Mouse (Mus musculus): ENCODE data around the gene Prf1. TPM values are rescaled to one million over a fixed set of nuclear protein-coding genes. Genes with fewer than 3 reads are reported as not detected.

The Prf1 gene
- polyA plus RNA-seq, 1 experiment from 2014 or later = not detected

DNA sequence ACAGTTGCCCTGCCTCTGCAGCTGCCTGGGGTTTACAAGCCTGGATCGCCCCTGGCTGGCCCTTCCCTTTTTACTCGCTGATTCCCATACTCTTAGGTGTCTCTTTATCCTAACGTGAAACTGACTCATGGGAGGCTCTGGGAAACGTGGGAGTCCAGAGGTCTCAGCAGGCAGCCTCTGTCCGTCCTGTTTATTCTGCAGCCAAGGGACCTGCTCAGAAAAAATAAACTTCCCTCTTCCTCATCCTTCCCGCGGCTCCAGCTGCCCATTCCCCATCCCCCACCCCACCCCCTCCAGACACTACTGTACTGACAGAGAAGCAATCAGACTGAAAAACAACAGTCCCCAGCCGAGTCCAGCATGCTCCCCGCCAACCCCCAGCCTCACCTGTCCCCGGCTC lies 48.7 kb downstream of the Prf1 start:
- peaks cover 41% of the 10 kb centered on the region for H3K36me3 ChIP-seq (ENCODE audit: control insufficient read depth, insufficient read depth, low read length)

DNA sequence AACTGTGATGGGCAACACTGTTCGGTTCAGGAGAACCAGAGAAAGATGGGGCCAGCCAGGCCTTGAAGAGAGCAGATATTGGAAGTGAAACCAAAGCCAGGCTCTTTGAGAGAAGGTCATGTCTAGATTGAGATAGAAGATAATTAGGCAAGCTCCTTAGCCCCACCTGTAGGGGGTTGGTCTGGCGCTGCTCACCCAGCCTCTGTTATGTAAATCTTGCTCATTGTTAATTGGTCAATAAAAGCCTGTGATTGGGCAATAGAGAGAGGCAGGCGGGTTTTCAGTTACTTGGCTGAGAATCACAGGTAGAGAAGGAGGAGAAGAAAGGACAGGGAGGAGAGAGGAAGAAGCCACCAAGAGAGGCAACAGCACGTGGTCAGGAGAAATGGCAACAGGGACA lies 53.6 kb downstream of the Prf1 start:
- H3K4me2 ChIP-seq (ENCODE audit: low read length) = no peak overlapping the region
- no peak overlapping the region for H3K27ac ChIP-seq (ENCODE audit: low read depth)
- H3K36me3 ChIP-seq (ENCODE audit: control insufficient read depth, insufficient read depth, low read length) = peaks cover 49% of the 10 kb centered on the region
- no peak for ATAC-seq (replicated peaks; ENCODE audit: low FRiP score, low TSS enrichment, low read depth)
- H3K4me1 ChIP-seq (replicated peaks; ENCODE audit: control insufficient read depth, insufficient read depth, low read length) = peaks cover 11% of the 10 kb centered on the region
- no peaks in the 10 kb centered on the region for H3K27me3 ChIP-seq (replicated peaks; ENCODE audit: control insufficient read depth, insufficient read depth, low read length)
- no peak overlapping the region for H3K9ac ChIP-seq (ENCODE audit: low read length)
- no peak overlapping the region for H3K4me3 ChIP-seq (ENCODE audit: low read depth, low read length)
- 75% methylated on average over 4 of the region's 4 CpGs for WGBS
- H3K9me3 ChIP-seq (ENCODE audit: control insufficient read depth, low read length) = no peaks in the 10 kb centered on the region
- no peak for DNase-seq (ENCODE audit: low spot score)

More for the DNA sequence above, 48.7 kb downstream of the Prf1 start:
- no peaks in the 10 kb centered on the region for H3K9me3 ChIP-seq (ENCODE audit: control insufficient read depth, low read length)
- 14% methylated on average over 10 of the region's 10 CpGs for WGBS
- no peaks in the 10 kb centered on the region for H3K27me3 ChIP-seq (replicated peaks; ENCODE audit: control insufficient read depth, insufficient read depth, low read length)
- H3K27ac ChIP-seq (ENCODE audit: low read depth) = no peak overlapping the region; the same call in 1 of the 2 replicates
- H3K9ac ChIP-seq (ENCODE audit: low read length) = no peak overlapping the region
- H3K4me1 ChIP-seq (replicated peaks; ENCODE audit: control insufficient read depth, insufficient read depth, low read length) = peaks cover 15% of the 10 kb centered on the region
- H3K4me3 ChIP-seq (ENCODE audit: low read depth, low read length) = no peak overlapping the region
- no peak for DNase-seq (ENCODE audit: low spot score)
- peak overlapping the region; percentile 18 for H3K4me2 ChIP-seq (ENCODE audit: low read length)
- ATAC-seq (replicated peaks; ENCODE audit: low FRiP score, low TSS enrichment, low read depth) = no peak

Other genes with a start within 250 kb of the Prf1 start
- gene Pcbd1, start 208.5 kb upstream of the Prf1 start, polyA plus RNA-seq (2014; fragmentation: Nextera tagmentation; extraction: Ambion mirVana) = 162 and 165 TPM in 2 replicates
- gene Sgpl1, start 150.1 kb upstream of the Prf1 start, polyA plus RNA-seq (2014; fragmentation: Nextera tagmentation; extraction: Ambion mirVana) = 59.4 and 65.7 TPM in 2 replicates
- gene Tbata, start 125.9 kb upstream of the Prf1 start, polyA plus RNA-seq (2014; fragmentation: Nextera tagmentation; extraction: Ambion mirVana) = not detected in 2 replicates
- gene Adamts14, start 24.4 kb upstream of the Prf1 start, polyA plus RNA-seq (2014; fragmentation: Nextera tagmentation; extraction: Ambion mirVana) = 0.74 and 1.2 TPM in 2 replicates
- gene Pald1, start 85.7 kb downstream of the Prf1 start, polyA plus RNA-seq (2014; fragmentation: Nextera tagmentation; extraction: Ambion mirVana) = 18.3 and 19.6 TPM in 2 replicates
- gene Nodal, start 120.1 kb downstream of the Prf1 start, polyA plus RNA-seq (2014; fragmentation: Nextera tagmentation; extraction: Ambion mirVana) = 0.50 and 0.54 TPM in 2 replicates
- 43.0 and 48.8 TPM in 2 replicates for gene Eif4ebp2, start 154.8 kb downstream of the Prf1 start, polyA plus RNA-seq (2014; fragmentation: Nextera tagmentation; extraction: Ambion mirVana)
- 7.5 and 8.1 TPM in 2 replicates for gene Lrrc20, start 178.0 kb downstream of the Prf1 start, polyA plus RNA-seq (2014; fragmentation: Nextera tagmentation; extraction: Ambion mirVana)

Measured in intestine, embryonic 14.5 days (tissue).